Mouse (Mus musculus): Measurements from ENCODE around the gene Crhr2.

DNA sequence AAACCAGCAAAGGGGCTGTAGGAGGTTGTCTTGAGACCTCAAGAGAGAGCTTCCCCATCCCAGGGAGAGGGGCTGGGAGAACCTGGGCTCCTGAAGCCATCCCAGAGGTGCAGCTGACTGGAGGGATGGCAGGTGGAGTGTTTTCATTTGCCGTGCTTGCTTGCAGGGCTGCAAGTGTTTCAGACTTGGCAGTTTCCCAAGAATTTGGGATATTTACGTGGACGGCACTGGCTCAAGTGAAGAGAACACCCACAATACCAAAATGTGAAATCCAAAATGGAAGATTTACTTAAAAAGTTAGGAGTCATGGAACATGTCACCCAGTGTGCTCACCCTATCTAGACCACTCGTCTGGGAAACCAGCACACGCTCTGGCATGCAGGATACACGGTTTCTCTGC lies 2.2 kb downstream of the Crhr2 start:
- no peak for TF ChIP-seq MYOG (IDR thresholded peaks at IDR 0.05; ENCODE audit: control insufficient read depth, extremely low read depth, insufficient read length)
- no peak for TF ChIP-seq USF1 (IDR thresholded peaks at IDR 0.05; ENCODE audit: low read depth)
- no peak for TF ChIP-seq CTCF (IDR thresholded peaks at IDR 0.05; ENCODE audit: control insufficient read depth, insufficient read depth, insufficient read length)
- TF ChIP-seq MAX (IDR thresholded peaks at IDR 0.05): no peak
- no peak for TF ChIP-seq FOSL1 (IDR thresholded peaks at IDR 0.05; ENCODE audit: insufficient read depth, low read length, poor library complexity, severe bottlenecking)
